Mouse (Mus musculus): ENCODE results near the gene Fam168b.

The Fam168b gene

GRCm38 (mm10) chr1:34850343-34851136 lies 7.7 kb upstream of the Fam168b start:
- no peak for DNase-seq (ENCODE audit: low read depth)

GRCm38 (mm10) chr1:34849745-34850342 lies 7.0 kb upstream of the Fam168b start, which contains the start of gene Plekhb2:
Gene Plekhb2 (plus strand): TSS chr1:34849976.
- DNase-seq (ENCODE audit: low read depth) = no peak

GRCm38 (mm10) chr1:34847070-34847469 lies 4.2 kb upstream of the Fam168b start:
- DNase-seq (ENCODE audit: low read depth) = no peak

- DNase-seq (ENCODE audit: low read depth) = no peak
These were observed 440 bp downstream of the Fam168b start for GRCm38 (mm10) chr1:34842389-34842861.

- DNase-seq (ENCODE audit: low read depth) = no peak
These were observed 1.0 kb downstream of the Fam168b start for GRCm38 (mm10) chr1:34841709-34842388.

- no peak for DNase-seq (ENCODE audit: low read depth)
These were observed 3.6 kb downstream of the Fam168b start for GRCm38 (mm10) chr1:34839241-34839640.

GRCm38 (mm10) chr1:34837951-34838689 lies 4.7 kb downstream of the Fam168b start:
- DNase-seq (ENCODE audit: low read depth) = no peak

- DNase-seq (ENCODE audit: low read depth) = no peak
These were observed 8.0 kb downstream of the Fam168b start for GRCm38 (mm10) chr1:34834904-34835303.

- no peak for DNase-seq (ENCODE audit: low read depth)
These were observed 11.5 kb downstream of the Fam168b start for GRCm38 (mm10) chr1:34831381-34831780.

- DNase-seq (ENCODE audit: low read depth) = no peak
These were observed 11.9 kb downstream of the Fam168b start for GRCm38 (mm10) chr1:34830934-34831333.

GRCm38 (mm10) chr1:34828528-34829294 lies 14.2 kb downstream of the Fam168b start:
- no peak for DNase-seq (ENCODE audit: low read depth)

GRCm38 (mm10) chr1:34827900-34828299 lies 15.0 kb downstream of the Fam168b start:
- DNase-seq (ENCODE audit: low read depth) = no peak

- DNase-seq (ENCODE audit: low read depth) = no peak
These were observed 17.0 kb downstream of the Fam168b start for GRCm38 (mm10) chr1:34825909-34826308.

GRCm38 (mm10) chr1:34824208-34824607 lies 18.7 kb downstream of the Fam168b start:
- no peak for DNase-seq (ENCODE audit: low read depth)

- DNase-seq (ENCODE audit: low read depth) = no peak
These were observed 19.5 kb downstream of the Fam168b start for GRCm38 (mm10) chr1:34823353-34823752.

GRCm38 (mm10) chr1:34822746-34823145 lies 20.1 kb downstream of the Fam168b start:
- no peak for DNase-seq (ENCODE audit: low read depth)

- no peak for DNase-seq (ENCODE audit: low read depth)
These were observed 20.9 kb downstream of the Fam168b start for GRCm38 (mm10) chr1:34822003-34822402.

- DNase-seq (ENCODE audit: low read depth) = no peak
These were observed 21.5 kb downstream of the Fam168b start for GRCm38 (mm10) chr1:34821411-34821810.

- no peak for DNase-seq (ENCODE audit: low read depth)
These were observed 23.5 kb downstream of the Fam168b start for GRCm38 (mm10) chr1:34819225-34819910.

GRCm38 (mm10) chr1:34815843-34816242 lies 27.0 kb downstream of the Fam168b start:
- no peak for DNase-seq (ENCODE audit: low read depth)

Measured in fibroblast of lung, adult 2 months (primary cell).